Mouse (Mus musculus): ENCODE measurements around the gene Pqlc2. TPM values are rescaled to one million over a fixed set of nuclear protein-coding genes. Genes with fewer than 3 reads are reported as not detected.

The Pqlc2 gene
- polyA plus RNA-seq (2015; fragmentation: Nextera tagmentation; extraction: Ambion mirVana): 20.9 and 22.2 TPM in 2 replicates

GRCm38 (mm10) chr4:139310171-139310898 lies at the start of gene Pqlc2, which contains the start of gene Akr7a5:
TSS of gene Pqlc2 (minus strand) at chr4:139310708.
TSS of gene Akr7a5 (plus strand) at chr4:139310744.
- H3K4me3 ChIP-seq (ENCODE audit: low read depth, low read length): peak within 1 kb of the TSS; percentile 85
- H3K27ac ChIP-seq (replicated peaks): peak within 1 kb of the TSS; percentile 87
- peaks cover 5% of the 10 kb centered on the region; the same call in 1 of the 2 replicates for H3K4me1 ChIP-seq (replicated peaks; ENCODE audit: control insufficient read depth, insufficient read depth)
- peak; percentile 97 for DNase-seq (ENCODE audit: low spot score)
- WGBS: 2% methylated on average over 53 of the region's 63 CpGs
- H3K9ac ChIP-seq (ENCODE audit: low read length): peak within 1 kb of the TSS; percentile 82
- no peaks in the 10 kb centered on the region for H3K27me3 ChIP-seq (ENCODE audit: control insufficient read depth, insufficient read depth, low read length)
- peaks cover 4% of the 10 kb centered on the region; the same call in 1 of the 2 replicates for H3K36me3 ChIP-seq (ENCODE audit: control insufficient read depth, insufficient read depth, low read length)
- ATAC-seq (ENCODE audit: low FRiP score, low TSS enrichment): peak; percentile 84
- peak within 1 kb of the TSS; percentile 99 for H3K4me2 ChIP-seq (replicated peaks; ENCODE audit: low read depth)
- no peaks in the 10 kb centered on the region for H3K9me3 ChIP-seq (ENCODE audit: control insufficient read depth, low read length)
- peak; percentile 35; the same call in 1 of the 2 replicates for TF ChIP-seq CTCF (IDR thresholded peaks at IDR 0.05; ENCODE audit: low read depth)
- TF ChIP-seq EP300 (optimal IDR thresholded peaks at IDR 0.05): no peak

GRCm38 (mm10) chr4:139357211-139357610 lies 46.7 kb upstream of the Pqlc2 start:
- TF ChIP-seq EP300 (optimal IDR thresholded peaks at IDR 0.05): no peak
- no peak for TF ChIP-seq CTCF (IDR thresholded peaks at IDR 0.05; ENCODE audit: low read depth)
- ATAC-seq (ENCODE audit: low FRiP score, low TSS enrichment) (no peak), DNase-seq (ENCODE audit: low spot score) (no peak)
- Histone ChIP-seq H3K4me1 (replicated peaks; ENCODE audit: control insufficient read depth, insufficient read depth) (no peaks in the 10 kb centered on the region), H3K27ac (replicated peaks) (no peak overlapping the region), H3K9me3 (ENCODE audit: control insufficient read depth, low read length) (no peaks in the 10 kb centered on the region), H3K4me2 (replicated peaks; ENCODE audit: low read depth) (no peak overlapping the region), H3K27me3 (ENCODE audit: control insufficient read depth, insufficient read depth, low read length) (no peaks in the 10 kb centered on the region), H3K9ac (ENCODE audit: low read length) (no peak overlapping the region), H3K4me3 (ENCODE audit: low read depth, low read length) (no peak overlapping the region), H3K36me3 (ENCODE audit: control insufficient read depth, insufficient read depth, low read length) (peaks cover 42% of the 10 kb centered on the region)
- WGBS: 83% methylated on average over 3 of the region's 3 CpGs

- H3K27ac ChIP-seq (replicated peaks): peak overlapping the region; percentile 97
- TF ChIP-seq EP300 (optimal IDR thresholded peaks at IDR 0.05): no peak
- no peak for TF ChIP-seq CTCF (IDR thresholded peaks at IDR 0.05; ENCODE audit: low read depth)
- no peaks in the 10 kb centered on the region for H3K9me3 ChIP-seq (ENCODE audit: control insufficient read depth, low read length)
- H3K27me3 ChIP-seq (ENCODE audit: control insufficient read depth, insufficient read depth, low read length): no peaks in the 10 kb centered on the region
- peak overlapping the region; percentile 76 for H3K4me2 ChIP-seq (replicated peaks; ENCODE audit: low read depth)
- H3K4me3 ChIP-seq (ENCODE audit: low read depth, low read length): peak overlapping the region; percentile 64
- H3K4me1 ChIP-seq (replicated peaks; ENCODE audit: control insufficient read depth, insufficient read depth): no peaks in the 10 kb centered on the region; the same call in 1 of the 2 replicates
- H3K36me3 ChIP-seq (ENCODE audit: control insufficient read depth, insufficient read depth, low read length): peaks cover 24% of the 10 kb centered on the region
- under 1% methylated on average over 7 of the region's 7 CpGs for WGBS
- peak overlapping the region; percentile 91 for H3K9ac ChIP-seq (ENCODE audit: low read length)
- DNase-seq (ENCODE audit: low spot score) (no peak), ATAC-seq (ENCODE audit: low FRiP score, low TSS enrichment) (peak; percentile 18)
These were observed 42.3 kb upstream of the Pqlc2 start for GRCm38 (mm10) chr4:139352832-139353231.

- H3K4me2 ChIP-seq (replicated peaks; ENCODE audit: low read depth): peak within 1 kb of the TSS; percentile 76
- H3K9ac ChIP-seq (ENCODE audit: low read length): peak within 1 kb of the TSS; percentile 91
- peak within 1 kb of the TSS; percentile 97 for H3K27ac ChIP-seq (replicated peaks)
- no peaks in the 10 kb centered on the region; the same call in 1 of the 2 replicates for H3K4me1 ChIP-seq (replicated peaks; ENCODE audit: control insufficient read depth, insufficient read depth)
- peaks cover 19% of the 10 kb centered on the region for H3K36me3 ChIP-seq (ENCODE audit: control insufficient read depth, insufficient read depth, low read length)
- DNase-seq (ENCODE audit: low spot score): peak; percentile 89
- TF ChIP-seq CTCF (IDR thresholded peaks at IDR 0.05; ENCODE audit: low read depth) (peak; percentile 9; the same call in 1 of the 2 replicates), EP300 (optimal IDR thresholded peaks at IDR 0.05) (peak; percentile 11)
- under 1% methylated on average over 63 of the region's 64 CpGs for WGBS
- ATAC-seq (ENCODE audit: low FRiP score, low TSS enrichment): peak; percentile 93
- H3K9me3 ChIP-seq (ENCODE audit: control insufficient read depth, low read length): no peaks in the 10 kb centered on the region
- no peaks in the 10 kb centered on the region for H3K27me3 ChIP-seq (ENCODE audit: control insufficient read depth, insufficient read depth, low read length)
- H3K4me3 ChIP-seq (ENCODE audit: low read depth, low read length): peak within 1 kb of the TSS; percentile 64
These were observed 41.6 kb upstream of the Pqlc2 start, which contains the start of the genes Mrto4, Emc1 and Ubr4 for GRCm38 (mm10) chr4:139351931-139352711. TSS of gene Mrto4 (minus strand) at chr4:139352576. TSS of gene Emc1 (plus strand) at chr4:139352587. TSS of gene Ubr4 (plus strand) at chr4:139352609.

GRCm38 (mm10) chr4:139345416-139346019 lies 35.0 kb upstream of the Pqlc2 start:
- no peak for TF ChIP-seq EP300 (optimal IDR thresholded peaks at IDR 0.05)
- no peak for TF ChIP-seq CTCF (IDR thresholded peaks at IDR 0.05; ENCODE audit: low read depth)
- no peak overlapping the region for H3K27ac ChIP-seq (replicated peaks)
- WGBS: 86% methylated on average over 23 of the region's 23 CpGs
- H3K4me1 ChIP-seq (replicated peaks; ENCODE audit: control insufficient read depth, insufficient read depth): no peaks in the 10 kb centered on the region
- H3K4me2 ChIP-seq (replicated peaks; ENCODE audit: low read depth): no peak overlapping the region
- H3K9ac ChIP-seq (ENCODE audit: low read length): no peak overlapping the region
- DNase-seq (ENCODE audit: low spot score) (no peak), ATAC-seq (ENCODE audit: low FRiP score, low TSS enrichment) (0 out of 2 replicates have a peak, but pooled peaks have one; percentile 21)
- no peak overlapping the region for H3K4me3 ChIP-seq (ENCODE audit: low read depth, low read length)
- H3K36me3 ChIP-seq (ENCODE audit: control insufficient read depth, insufficient read depth, low read length): peaks cover 11% of the 10 kb centered on the region
- no peaks in the 10 kb centered on the region for H3K9me3 ChIP-seq (ENCODE audit: control insufficient read depth, low read length)
- H3K27me3 ChIP-seq (ENCODE audit: control insufficient read depth, insufficient read depth, low read length): no peaks in the 10 kb centered on the region

Measured in stomach, postnatal 0 days (tissue).